Mouse (Mus musculus): ENCODE results near the gene Itgb5.

- no peak for TF ChIP-seq CTCF (IDR thresholded peaks at IDR 0.05; ENCODE audit: borderline replicate concordance, extremely low read depth, insufficient read depth, insufficient read length)
- TF ChIP-seq POLR2A (IDR thresholded peaks at IDR 0.05; ENCODE audit: borderline replicate concordance, extremely low read depth, insufficient read depth, insufficient read length, poor library complexity, severe bottlenecking) = no peak
These were observed 29.3 kb downstream of the Itgb5 start for GRCm38 (mm10) chr16:33858766-33859165.

Measured in brain, embryonic 14.5 days (tissue).